Mouse (Mus musculus) thymus, postnatal 0 days (tissue): ENCODE data around the gene Sstr3. TPM values are rescaled to one million over a fixed set of nuclear protein-coding genes. Genes with fewer than 3 reads are reported as not detected.

Experiments
- DNase-seq: peaks from one replicate; pipeline ENCODE4 v3.0.0-alpha.2; 2015; ENCODE audit warnings: low spot score
- polyA plus RNA-seq: library from polyadenylated mRNA; unstranded; fragments of >200 nt; fragmentation: Nextera tagmentation; extraction: Ambion mirVana; gene quantifications from 2 replicates; pipeline ENCODE4 v1.2.1, GENCODE M21; 2015

Sstr3 gene
- polyA plus RNA-seq, 1 experiment from 2014 or later = 0.03 TPM

- DNase-seq = no peak
Measured at GRCm38 (mm10) chr15:78563344-78563743, 18.9 kb upstream of the Sstr3 start.

- DNase-seq = peak; percentile 55
Measured at GRCm38 (mm10) chr15:78559141-78559979, 14.9 kb upstream of the Sstr3 start.

DNA sequence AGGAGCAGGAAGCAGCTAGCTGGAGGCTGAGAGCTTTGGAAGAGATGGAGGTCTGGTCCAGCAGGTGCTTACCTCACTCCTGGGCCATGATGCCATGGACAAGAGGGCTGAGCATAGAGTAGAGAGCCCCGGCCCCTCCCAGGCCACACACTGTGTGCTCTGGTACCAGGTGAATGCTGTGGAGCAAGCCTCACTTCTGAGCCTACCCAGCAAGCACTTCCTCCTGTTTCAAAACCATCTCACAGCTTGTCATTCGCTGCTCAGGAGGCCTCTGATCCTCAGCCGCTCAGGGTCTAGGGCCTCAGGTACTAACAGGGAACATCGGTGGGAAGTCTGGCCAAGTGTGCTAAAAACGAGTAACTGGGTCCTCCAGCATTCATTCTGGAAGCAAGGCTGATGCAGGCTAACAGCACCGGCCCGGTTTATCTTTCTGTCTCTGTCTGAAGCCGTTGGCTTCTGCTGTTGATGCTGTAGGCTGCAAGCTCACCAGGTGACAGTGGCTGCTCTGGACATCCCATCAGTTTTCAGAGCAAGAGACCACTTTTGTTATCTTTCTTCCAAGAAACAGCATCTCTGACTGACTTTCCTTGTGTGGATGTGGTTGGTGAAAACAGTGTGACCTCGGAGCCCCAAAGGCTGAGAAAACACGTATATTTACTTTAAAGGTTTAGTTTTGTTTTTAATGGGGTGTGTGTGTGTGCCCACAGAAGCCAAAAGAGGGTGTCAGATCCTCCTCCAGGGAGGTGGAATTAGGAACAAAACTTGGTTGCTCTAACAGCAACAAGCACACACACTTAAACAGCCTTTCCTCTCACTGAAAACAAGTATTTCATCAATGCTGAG lies 13.4 kb upstream of the Sstr3 start:
- DNase-seq = peak; percentile 44

DNA sequence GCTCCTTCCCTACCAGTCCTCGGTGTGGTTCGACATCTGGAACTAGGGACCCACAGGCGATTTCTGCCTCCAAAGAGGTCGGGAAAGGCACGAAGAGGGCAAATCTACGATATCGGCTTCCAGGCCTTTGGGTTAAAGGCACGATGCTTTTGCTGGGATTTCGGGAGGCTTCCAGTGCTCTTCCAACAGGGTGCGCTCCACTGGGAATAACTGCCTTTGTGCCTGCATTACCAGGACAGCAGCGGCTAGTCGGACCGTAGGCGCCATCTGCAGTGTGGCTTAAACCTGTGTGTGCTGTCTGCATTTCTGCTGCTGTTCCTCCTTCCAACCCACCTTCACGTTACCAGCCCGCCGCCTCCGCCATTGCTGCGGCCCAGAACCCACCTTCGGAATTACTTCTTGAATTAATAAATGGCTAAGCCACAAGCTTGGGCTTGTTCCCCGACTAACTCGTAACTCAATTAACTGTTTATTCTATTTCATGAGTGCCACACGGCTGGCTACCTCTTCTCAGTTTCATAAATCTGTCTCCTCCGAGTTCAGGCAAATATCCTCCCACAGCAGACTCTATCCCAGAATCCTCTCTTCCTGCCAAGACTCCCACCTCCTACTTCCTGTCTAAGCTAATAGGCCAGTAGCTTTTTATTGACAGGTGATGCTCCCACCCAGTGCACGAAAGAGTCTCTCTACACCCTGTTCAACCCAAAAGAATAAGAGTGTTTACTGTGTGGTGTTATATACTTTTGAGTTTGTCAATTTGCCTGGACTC lies 10.2 kb upstream of the Sstr3 start:
- DNase-seq = no peak

GRCm38 (mm10) chr15:78549189-78549734 lies 4.8 kb upstream of the Sstr3 start:
- no peak for DNase-seq

GRCm38 (mm10) chr15:78548711-78549110 lies 4.2 kb upstream of the Sstr3 start:
- DNase-seq = no peak

GRCm38 (mm10) chr15:78548336-78548665 lies 3.8 kb upstream of the Sstr3 start:
- peak; percentile 44 for DNase-seq

GRCm38 (mm10) chr15:78547415-78548335 lies 3.2 kb upstream of the Sstr3 start:
- DNase-seq = peak; percentile 63

GRCm38 (mm10) chr15:78546060-78546459 lies 1.6 kb upstream of the Sstr3 start:
- no peak for DNase-seq

DNA sequence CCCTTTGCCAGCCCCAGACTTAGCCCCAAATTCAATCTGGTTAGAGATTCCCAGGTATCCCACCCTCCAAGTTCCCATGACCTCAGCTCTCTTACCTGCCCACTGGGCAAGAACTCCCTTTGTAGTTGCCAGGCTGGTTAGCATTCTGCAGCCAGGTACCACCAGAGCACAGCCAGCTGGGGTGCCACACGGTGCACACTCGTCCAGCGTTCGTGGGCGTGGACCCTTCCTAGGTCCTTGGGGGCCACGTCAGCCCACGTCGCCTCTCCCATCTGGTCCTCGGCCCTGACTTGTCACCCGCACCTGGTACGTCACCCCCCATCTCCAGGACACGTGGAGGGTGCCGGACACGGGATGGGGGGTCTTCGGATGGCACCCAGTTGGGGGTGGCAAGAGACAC lies 444 bp downstream of the Sstr3 start:
- no peak for DNase-seq

GRCm38 (mm10) chr15:78542767-78543303 lies 1.6 kb downstream of the Sstr3 start:
- no peak for DNase-seq

- no peak for DNase-seq
Measured at GRCm38 (mm10) chr15:78542098-78542766, 2.3 kb downstream of the Sstr3 start.

DNA sequence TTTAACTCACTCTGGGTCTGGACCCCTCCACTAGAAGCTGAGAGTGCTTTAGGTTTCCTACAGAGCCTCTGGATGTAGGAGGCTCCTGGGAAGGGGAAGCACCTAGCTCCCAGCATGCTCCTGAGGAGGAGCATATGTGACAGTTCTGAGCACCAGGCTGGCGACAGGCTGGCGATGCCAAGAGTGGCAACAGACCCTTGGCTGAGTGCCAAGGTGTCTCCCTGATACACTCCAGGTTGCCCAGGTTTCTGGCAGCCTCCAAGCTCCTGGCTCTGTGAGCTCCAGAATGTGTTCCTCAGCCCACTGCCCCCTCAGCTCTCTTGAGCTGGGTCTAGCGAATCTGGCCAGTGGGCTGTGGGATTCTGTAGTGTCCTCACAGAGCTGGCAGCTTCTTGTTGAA lies 2.9 kb downstream of the Sstr3 start:
- DNase-seq = no peak

- no peak for DNase-seq
Measured at GRCm38 (mm10) chr15:78541036-78541435, 3.4 kb downstream of the Sstr3 start.

- DNase-seq = no peak
Measured at GRCm38 (mm10) chr15:78535723-78536421, 8.6 kb downstream of the Sstr3 start.

DNA sequence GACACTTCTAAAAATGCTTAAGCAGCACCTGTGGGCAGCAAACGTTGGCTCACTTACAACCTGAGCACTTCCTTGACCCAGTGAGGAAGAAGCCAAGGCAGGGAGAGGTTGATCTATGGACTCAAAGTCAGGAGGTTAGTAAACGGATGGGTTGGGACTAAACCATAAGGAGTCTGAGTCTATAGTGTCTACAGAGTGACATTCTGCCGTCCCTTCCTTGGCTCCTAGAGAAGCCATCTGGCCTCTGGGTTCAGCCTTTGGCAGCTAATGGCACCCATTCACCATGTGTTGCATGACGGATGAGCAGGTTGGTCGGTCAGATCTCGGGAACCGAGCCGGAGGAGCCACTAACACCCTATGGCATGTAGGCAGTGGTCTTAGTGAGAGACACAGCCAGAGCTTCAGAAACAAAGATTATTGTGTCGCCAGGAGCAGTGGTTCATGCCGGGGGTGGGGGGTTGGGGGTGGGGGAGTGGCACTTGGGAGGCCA lies 11.1 kb downstream of the Sstr3 start:
- no peak for DNase-seq

- no peak for DNase-seq
Measured at GRCm38 (mm10) chr15:78532566-78533345, 11.7 kb downstream of the Sstr3 start.
